Mouse (Mus musculus) ES-E14 (cell line): ENCODE results near the gene Grid2. TPM values are rescaled to one million over a fixed set of nuclear protein-coding genes. Genes with fewer than 3 reads are reported as not detected.

Experiments used
- DNase-seq: peaks from one replicate; pipeline ENCODE4 v3.0.0-alpha.2; 2013; ENCODE audit warnings: low read depth, low spot score
- H3K27ac ChIP-seq: 2 replicates; pipeline ENCODE4 v1.5.1; 2012; ENCODE audit warnings: low read depth, mild to moderate bottlenecking, low read length, moderate library complexity, mixed read lengths; ENCODE audit not compliant: poor library complexity, insufficient read depth, severe bottlenecking
- H3K36me3 ChIP-seq: 2 replicates; pipeline ENCODE4 v1.6.1; 2012; ENCODE audit warnings: mild to moderate bottlenecking, low read length, moderate library complexity, mixed read lengths; ENCODE audit not compliant: control insufficient read depth, poor library complexity, insufficient read depth, severe bottlenecking
- H3K4me1 ChIP-seq, 2 experiments: fragments of 150-350 bp in 1 of 2; sonication (generic) in 1 of 2; 2 replicates each; pipeline ENCODE4 v1.6.1; 2012; ENCODE audit warnings: low read length in 2 of 2, mild to moderate bottlenecking in 1 of 2, mixed read lengths in 1 of 2; ENCODE audit not compliant: control insufficient read depth in 2 of 2, insufficient read depth in 2 of 2, poor library complexity in 1 of 2
- H3K4me3 ChIP-seq, 2 experiments: fragments of 150-350 bp in 1 of 2; sonication (generic) in 1 of 2; 2 replicates each; pipeline ENCODE4 v1.5.1; 2012; ENCODE audit warnings: low read length in 2 of 2, low read depth in 1 of 2, mild to moderate bottlenecking in 1 of 2, mixed read lengths in 1 of 2; ENCODE audit not compliant: insufficient read depth in 1 of 2, poor library complexity in 1 of 2, severe bottlenecking in 1 of 2
- H3K9ac ChIP-seq: 2 replicates; pipeline ENCODE4 v1.6.1; 2012; ENCODE audit warnings: low read depth, mild to moderate bottlenecking, low read length, mixed read lengths; ENCODE audit not compliant: poor library complexity, insufficient read depth, severe bottlenecking
- H3K9me3 ChIP-seq: fragments of 150-350 bp; sonication (generic); 2 replicates; pipeline ENCODE4 v1.6.1; 2012; ENCODE audit warnings: low read depth, mild to moderate bottlenecking, low read length; ENCODE audit not compliant: control insufficient read depth, insufficient read depth
- CHD2 ChIP-seq: IDR thresholded peaks from 2 replicates; pipeline ENCODE4 v1.6.1; 2014; ENCODE audit warnings: mild to moderate bottlenecking, low read depth, low read length, inconsistent platforms
- HCFC1 ChIP-seq: IDR thresholded peaks from 2 replicates; pipeline ENCODE4 v1.6.1; 2012; ENCODE audit warnings: low read length, inconsistent platforms, borderline replicate concordance; ENCODE audit not compliant: insufficient read depth
- MAFK ChIP-seq: IDR thresholded peaks from 2 replicates; pipeline ENCODE4 v1.6.1; 2014; ENCODE audit warnings: mild to moderate bottlenecking, low read depth, low read length, inconsistent platforms; ENCODE audit not compliant: insufficient read depth
- ZC3H11A ChIP-seq: IDR thresholded peaks from 2 replicates; pipeline ENCODE4 v1.6.1; 2012; ENCODE audit warnings: low read depth, mild to moderate bottlenecking, inconsistent platforms, low read length, borderline replicate concordance
- ZNF384 ChIP-seq: IDR thresholded peaks from 2 replicates; pipeline ENCODE4 v1.6.1; 2012; ENCODE audit warnings: low read depth, low read length, inconsistent platforms
- in situ Hi-C, 2 experiments: fragments of 600-800 bp; cut with MboI; formaldehyde crosslinking; loops; one replicate each; pipeline ENCODE4 v1.15.1; 2025; ENCODE audit warnings: low sequenced_read_pairs in 2 of 2, inconsistent platforms in 1 of 2; ENCODE audit not compliant: unreplicated experiment in 2 of 2
- total RNA-seq: library from RNA; depleted of rRNA; stranded (reverse); fragments of 300-350 nt; gene quantifications from 2 replicates; pipeline ENCODE4 v1.2.3, GENCODE M21; 2012

Grid2 gene
- total RNA-seq, 1 experiment = 0.94 TPM

- TF ChIP-seq ZNF384 (no peak), CHD2 (no peak), MAFK (no peak), HCFC1 (no peak), ZC3H11A (no peak)
- no peak for DNase-seq
- no peak overlapping the region for H3K9ac ChIP-seq
- no peak overlapping the region for H3K27ac ChIP-seq
- H3K36me3 ChIP-seq = no peaks in the 10 kb centered on the region
- in situ Hi-C loops = no loop called here
- no peaks in the 10 kb centered on the region for H3K4me1 ChIP-seq
- H3K9me3 ChIP-seq = no peaks in the 10 kb centered on the region
- no peak overlapping the region for H3K4me3 ChIP-seq
Measured at GRCm38 (mm10) chr6:64063858-64064257, 808.2 kb downstream of the Grid2 start.

- H3K4me3 ChIP-seq = no peak overlapping the region
Measured at GRCm38 (mm10) chr6:64064704-64065103, 809.0 kb downstream of the Grid2 start.

GRCm38 (mm10) chr6:64073406-64073805 is 817.7 kb downstream of the Grid2 start:
- DNase-seq = no peak
- no peak overlapping the region for H3K9ac ChIP-seq
- H3K4me1 ChIP-seq = no peaks in the 10 kb centered on the region
- TF ChIP-seq ZNF384 (no peak), CHD2 (no peak), ZC3H11A (no peak), MAFK (no peak), HCFC1 (no peak)
- H3K4me3 ChIP-seq = no peak overlapping the region
- in situ Hi-C loops = no loop called here
- no peaks in the 10 kb centered on the region for H3K9me3 ChIP-seq
- H3K27ac ChIP-seq = no peak overlapping the region
- H3K36me3 ChIP-seq = no peaks in the 10 kb centered on the region

More at GRCm38 (mm10) chr6:64064704-64065103, 809.0 kb downstream of the Grid2 start:
- Histone ChIP-seq H3K9ac (no peak overlapping the region), H3K36me3 (no peaks in the 10 kb centered on the region), H3K27ac (no peak overlapping the region), H3K4me1 (no peaks in the 10 kb centered on the region), H3K9me3 (no peaks in the 10 kb centered on the region)
- TF ChIP-seq CHD2 (no peak), ZC3H11A (no peak), HCFC1 (no peak), ZNF384 (no peak), MAFK (no peak)
- no peak for DNase-seq
- in situ Hi-C loops = no loop called here

- Histone ChIP-seq H3K4me1 (no peaks in the 10 kb centered on the region), H3K9me3 (no peaks in the 10 kb centered on the region), H3K4me3 (no peak overlapping the region), H3K27ac (no peak overlapping the region), H3K9ac (no peak overlapping the region), H3K36me3 (no peaks in the 10 kb centered on the region)
- in situ Hi-C loops = no loop called here
- no peak for TF ChIP-seq ZC3H11A
- no peak for DNase-seq
Measured at GRCm38 (mm10) chr6:64077911-64078310, 822.2 kb downstream of the Grid2 start.

GRCm38 (mm10) chr6:64098662-64099061 is 843.0 kb downstream of the Grid2 start:
- H3K4me3 ChIP-seq = no peak overlapping the region
- TF ChIP-seq ZNF384 (no peak), MAFK (no peak), CHD2 (no peak), HCFC1 (no peak), ZC3H11A (no peak)
- H3K36me3 ChIP-seq = no peaks in the 10 kb centered on the region
- no peak overlapping the region for H3K27ac ChIP-seq
- in situ Hi-C loops = no loop called here
- no peak for DNase-seq
- no peak overlapping the region for H3K9ac ChIP-seq
- no peaks in the 10 kb centered on the region for H3K4me1 ChIP-seq
- H3K9me3 ChIP-seq = no peaks in the 10 kb centered on the region
